Mouse (Mus musculus) spleen, postnatal 0 days (tissue): ENCODE results near the gene Phf24. TPM values are rescaled to one million over a fixed set of nuclear protein-coding genes. Genes with fewer than 3 reads are reported as not detected.

Experiments used
- polyA plus RNA-seq: library from polyadenylated mRNA; unstranded; fragments of >200 nt; fragmentation: Nextera tagmentation; extraction: Ambion mirVana; gene quantifications from 2 replicates; pipeline ENCODE4 v1.2.1, GENCODE M21; 2015

The Phf24 gene
- 0.06 and 0.19 TPM in 2 replicates for polyA plus RNA-seq

DNA sequence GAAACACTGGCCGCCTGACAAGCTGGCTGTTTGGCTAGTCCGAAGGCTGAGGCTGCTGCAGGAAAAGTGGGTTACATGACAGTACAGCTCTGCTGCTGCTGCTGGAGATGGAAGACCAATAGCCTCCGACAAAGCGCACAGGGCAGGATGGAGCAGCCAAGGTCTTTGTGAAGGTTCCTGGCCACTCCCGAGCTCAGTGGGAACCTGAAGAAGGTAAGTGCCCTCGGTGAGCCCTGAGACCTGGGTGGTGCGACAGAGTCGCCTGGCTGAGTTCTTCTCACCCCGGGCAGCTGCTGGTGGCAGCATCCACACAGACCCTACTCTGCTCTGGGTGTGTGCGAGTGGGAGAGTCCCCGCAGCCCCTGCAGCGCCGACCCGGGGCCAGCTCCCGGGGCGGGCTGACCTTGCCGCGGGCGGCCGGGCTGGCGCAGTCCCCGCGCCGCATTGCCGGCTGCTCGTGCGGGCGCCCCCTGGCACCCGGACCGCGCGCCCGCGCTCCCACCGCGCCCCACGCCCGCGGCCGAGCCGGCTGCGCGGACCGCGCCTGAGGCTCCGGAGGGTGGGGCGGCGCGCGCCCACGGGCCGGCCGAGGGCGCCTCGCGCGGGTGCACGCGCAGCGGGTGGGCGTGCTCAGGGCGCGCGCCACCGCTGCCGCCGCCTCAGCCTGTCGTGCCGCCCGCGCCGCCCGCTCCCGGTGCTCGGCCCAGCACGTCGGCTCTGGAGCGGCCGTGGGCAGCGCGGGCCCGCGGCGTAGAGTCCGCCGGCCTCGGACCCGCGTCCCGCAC is at the start of gene Phf24:
Gene Phf24 (plus strand): TSS at position 44 of the 785 bp plus-strand sequence.

DNA sequence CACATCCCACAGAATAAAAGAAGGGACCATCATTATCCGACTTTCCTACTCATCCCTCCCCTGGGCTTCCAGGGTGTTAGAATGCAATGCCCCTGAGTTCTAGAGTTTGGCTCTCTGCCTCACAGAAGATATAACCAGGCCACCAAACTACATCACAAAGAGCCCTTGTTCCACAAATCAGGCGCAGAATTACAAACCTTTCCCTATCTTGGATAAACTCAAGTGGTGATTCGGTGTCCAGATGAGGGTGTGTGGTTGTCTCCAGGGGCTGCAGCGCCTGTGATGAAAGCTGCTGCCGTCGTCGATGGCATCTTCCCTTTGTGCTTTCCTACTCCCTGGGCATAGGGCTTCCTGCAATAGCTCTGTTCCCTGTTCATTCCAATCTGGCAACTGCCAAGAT is 42.3 kb upstream of the Phf24 start, which contains the start of gene Fam205c:
Gene Fam205c (minus strand): TSS at position 101 of the 400 bp plus-strand sequence.

DNA sequence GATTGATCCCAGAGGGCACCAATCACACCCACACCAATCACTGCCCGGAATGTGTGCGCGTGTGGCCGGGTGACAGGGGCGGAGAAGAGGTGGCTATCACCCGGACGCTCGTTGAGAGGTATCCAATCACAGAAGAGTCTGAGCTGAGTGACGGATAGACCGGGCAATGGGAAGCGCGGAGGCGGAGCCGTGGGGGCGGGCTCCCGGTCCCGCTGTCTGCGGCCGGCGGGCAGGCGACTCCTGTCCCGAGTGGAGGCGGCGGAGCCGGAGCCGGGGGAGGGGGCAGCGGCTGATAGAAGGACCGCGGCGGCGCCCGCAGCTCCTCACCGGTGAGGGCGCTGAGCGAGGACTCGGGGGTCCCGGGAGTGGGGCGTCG is 33.2 kb downstream of the Phf24 start, which contains the start of gene Dnajb5:
Gene Dnajb5 (plus strand): TSS at position 139 of the 376 bp plus-strand sequence.

GRCm38 (mm10) chr4:42969304-42969703 is 52.8 kb downstream of the Phf24 start, which contains the start of gene 1700022I11Rik:
TSS of gene 1700022I11Rik (plus strand) at chr4:42969604.

Other genes with a start within 250 kb of the Phf24 start
- gene 4930578G10Rik, start 181.1 kb upstream of the Phf24 start, polyA plus RNA-seq: not detected in 2 replicates
- gene Ccl19, start 160.1 kb upstream of the Phf24 start, polyA plus RNA-seq: 1.6 and 2.0 TPM in 2 replicates
- 23.0 and 60.3 TPM in 2 replicates for gene Ccl21a, start 142.7 kb upstream of the Phf24 start, polyA plus RNA-seq
- gene Fam205a1, start 62.8 kb upstream of the Phf24 start, polyA plus RNA-seq: 0.11 and 0.21 TPM in 2 replicates
- 0.06 TPM in 1 of 2 replicates, not detected in the other for gene Gm12394, start 59.9 kb upstream of the Phf24 start, polyA plus RNA-seq
- gene Fam205c, start 42.4 kb upstream of the Phf24 start, polyA plus RNA-seq: 0.59 and 0.62 TPM in 2 replicates
- 1.1 and 1.4 TPM in 2 replicates for gene Dnajb5, start 33.2 kb downstream of the Phf24 start, polyA plus RNA-seq
- gene 1700022I11Rik, start 52.9 kb downstream of the Phf24 start, polyA plus RNA-seq: 0.27 and 0.32 TPM in 2 replicates
- gene Vcp, start 83.8 kb downstream of the Phf24 start, polyA plus RNA-seq: 206 and 208 TPM in 2 replicates
- 13.0 and 14.8 TPM in 2 replicates for gene Fancg, start 93.8 kb downstream of the Phf24 start, polyA plus RNA-seq
- 11.3 and 11.4 TPM in 2 replicates for gene Pigo, start 109.2 kb downstream of the Phf24 start, polyA plus RNA-seq
- 178 and 205 TPM in 2 replicates for gene Stoml2, start 115.0 kb downstream of the Phf24 start, polyA plus RNA-seq
- 19.4 and 20.1 TPM in 2 replicates for gene Fam214b, start 129.6 kb downstream of the Phf24 start, polyA plus RNA-seq
- gene Unc13b, start 142.3 kb downstream of the Phf24 start, polyA plus RNA-seq: 0.40 and 0.63 TPM in 2 replicates